Mouse (Mus musculus) myocyte (in vitro differentiated cells): ENCODE results near the gene Abhd11. TPM values are rescaled to one million over a fixed set of nuclear protein-coding genes. Genes with fewer than 3 reads are reported as not detected.
"Not testable (repeated sequence)": the region's sequence is repeated elsewhere in the genome, so short reads cannot be mapped to it uniquely, and the experiment has no call there.

Experiments used
- H3K27me3 ChIP-seq: one replicate; pipeline ENCODE4 v1.6.1; 2011; ENCODE audit not compliant: control insufficient read depth, insufficient read depth, insufficient read length
- H3K36me3 ChIP-seq: one replicate; pipeline ENCODE4 v1.6.1; 2011; ENCODE audit not compliant: control insufficient read depth, insufficient read depth
- H3K4me2 ChIP-seq: one replicate; pipeline ENCODE4 v1.6.1; 2011; ENCODE audit warnings: low read depth, control low read depth
- H3K4me3 ChIP-seq: one replicate; pipeline ENCODE4 v1.5.1; 2011; ENCODE audit warnings: mild to moderate bottlenecking, control low read depth, moderate library complexity
- H3K79me2 ChIP-seq: one replicate; pipeline ENCODE4 v1.6.1; 2011; ENCODE audit not compliant: control insufficient read depth, insufficient read depth
- H3ac ChIP-seq: one replicate; pipeline ENCODE4 v1.6.1; 2011; ENCODE audit not compliant: control insufficient read depth, insufficient read length
- CEBPB ChIP-seq: IDR thresholded peaks from 2 replicates; pipeline ENCODE4 v1.6.1; 2011; ENCODE audit warnings: mild to moderate bottlenecking, moderate library complexity; ENCODE audit not compliant: poor library complexity, insufficient read depth, severe bottlenecking
- MAX ChIP-seq: IDR thresholded peaks from one replicate; pipeline ENCODE4 v1.6.1; 2011; ENCODE audit warnings: low read depth, mild to moderate bottlenecking, control low read depth
- MYOD1 ChIP-seq, 3 experiments: IDR thresholded peaks; one replicate each; pipeline ENCODE4 v1.6.1; 2011; ENCODE audit warnings: control low read depth in 2 of 3, low read depth in 2 of 3, mild to moderate bottlenecking in 2 of 3, moderate library complexity in 1 of 3; ENCODE audit not compliant: insufficient read length in 2 of 3, control insufficient read depth in 1 of 3
- MYOG ChIP-seq, 3 experiments: IDR thresholded peaks; one replicate each; pipeline ENCODE4 v1.6.1; 2011; ENCODE audit warnings: control low read depth in 2 of 3, low read depth in 2 of 3, mild to moderate bottlenecking in 2 of 3; ENCODE audit not compliant: insufficient read length in 2 of 3, control insufficient read depth in 1 of 3, insufficient read depth in 1 of 3
- POLR2A ChIP-seq: IDR thresholded peaks from one replicate; pipeline ENCODE4 v1.6.1; 2011; ENCODE audit warnings: low read depth, mild to moderate bottlenecking, control low read depth, moderate library complexity; ENCODE audit not compliant: insufficient read length
- POLR2AphosphoS2 ChIP-seq: IDR thresholded peaks from one replicate; pipeline ENCODE4 v1.6.1; 2011; ENCODE audit warnings: low read depth, control low read depth; ENCODE audit not compliant: insufficient read length
- REST ChIP-seq: IDR thresholded peaks from one replicate; pipeline ENCODE4 v1.6.1; 2011; ENCODE audit warnings: mild to moderate bottlenecking, control low read depth, moderate library complexity; ENCODE audit not compliant: insufficient read depth, insufficient read length
- SRF ChIP-seq: IDR thresholded peaks from one replicate; pipeline ENCODE4 v1.6.1; 2011; ENCODE audit warnings: low read depth; ENCODE audit not compliant: control insufficient read depth, insufficient read length
- TCF12 ChIP-seq: IDR thresholded peaks from one replicate; pipeline ENCODE4 v1.6.1; 2011; ENCODE audit warnings: mild to moderate bottlenecking, control low read depth; ENCODE audit not compliant: poor library complexity, insufficient read depth, severe bottlenecking
- TCF3 ChIP-seq: IDR thresholded peaks from one replicate; pipeline ENCODE4 v1.6.1; 2011; ENCODE audit warnings: low read depth, control low read depth; ENCODE audit not compliant: insufficient read length
- USF1 ChIP-seq: IDR thresholded peaks from one replicate; pipeline ENCODE4 v1.6.1; 2011; ENCODE audit warnings: low read depth, mild to moderate bottlenecking, control low read depth, moderate library complexity
- polyA plus RNA-seq: library from polyadenylated mRNA; unstranded; fragments of >200 nt; fragmentation: generic; extraction: Trizol; gene quantifications from one replicate; pipeline ENCODE4 v1.2.1, GENCODE M21; 2012; ENCODE audit warnings: missing spikeins

The Abhd11 gene
- polyA plus RNA-seq, 1 experiment: 33.0 TPM

- no peak for TF ChIP-seq USF1
- no peak for TF ChIP-seq MYOG (IDR thresholded peaks at IDR 0.05; ENCODE audit: control insufficient read depth in 1 of 3, insufficient read depth in 1 of 3, insufficient read length in 2 of 3, low read depth in 2 of 3)
- Histone ChIP-seq H3K79me2 (no peaks in the 10 kb centered on the region), H3K4me2 (no peak overlapping the region), H3K4me3 (no peak overlapping the region), H3ac (no peak overlapping the region), H3K27me3 (no peaks in the 10 kb centered on the region), H3K36me3 (no peaks in the 10 kb centered on the region)
Observed at GRCm38 (mm10) chr5:135044575-135044974, 35.6 kb downstream of the Abhd11 start.

DNA sequence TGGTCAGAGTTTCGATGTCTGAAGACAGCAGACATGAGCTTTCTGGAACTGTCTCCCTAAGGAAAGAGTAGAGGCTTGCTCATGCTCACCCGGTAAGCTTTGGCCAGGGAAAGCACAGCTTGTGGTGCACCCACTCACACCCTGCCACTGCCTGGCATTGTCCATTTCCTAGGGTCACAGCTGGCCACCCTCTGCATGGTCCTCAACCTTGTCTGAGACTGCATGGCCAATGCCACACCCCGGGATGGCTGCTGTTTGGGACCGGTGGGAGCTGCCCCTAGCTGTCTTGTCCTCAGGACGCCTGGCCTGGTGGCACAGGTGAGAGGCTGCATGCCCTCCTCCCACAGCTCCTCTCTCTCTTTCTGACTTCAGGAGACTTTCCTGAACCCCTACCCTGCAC, 39.6 kb downstream of the Abhd11 start:
- H3K79me2 ChIP-seq: no peaks in the 10 kb centered on the region
- no peak overlapping the region for H3K4me3 ChIP-seq
- no peaks in the 10 kb centered on the region for H3K27me3 ChIP-seq
- H3K36me3 ChIP-seq: no peaks in the 10 kb centered on the region
- no peak overlapping the region for H3K4me2 ChIP-seq
- H3ac ChIP-seq: no peak overlapping the region
- TF ChIP-seq SRF: no peak
- no peak for TF ChIP-seq REST
- no peak for TF ChIP-seq TCF3
- TF ChIP-seq MYOD1 (IDR thresholded peaks at IDR 0.05; ENCODE audit: control insufficient read depth in 1 of 3, insufficient read length in 2 of 3, low read depth in 2 of 3): no peak
- no peak for TF ChIP-seq MAX
- no peak for TF ChIP-seq TCF12
- TF ChIP-seq POLR2AphosphoS2: no peak
- no peak for TF ChIP-seq MYOG (IDR thresholded peaks at IDR 0.05; ENCODE audit: control insufficient read depth in 1 of 3, insufficient read depth in 1 of 3, insufficient read length in 2 of 3, low read depth in 2 of 3)
- TF ChIP-seq USF1: no peak

DNA sequence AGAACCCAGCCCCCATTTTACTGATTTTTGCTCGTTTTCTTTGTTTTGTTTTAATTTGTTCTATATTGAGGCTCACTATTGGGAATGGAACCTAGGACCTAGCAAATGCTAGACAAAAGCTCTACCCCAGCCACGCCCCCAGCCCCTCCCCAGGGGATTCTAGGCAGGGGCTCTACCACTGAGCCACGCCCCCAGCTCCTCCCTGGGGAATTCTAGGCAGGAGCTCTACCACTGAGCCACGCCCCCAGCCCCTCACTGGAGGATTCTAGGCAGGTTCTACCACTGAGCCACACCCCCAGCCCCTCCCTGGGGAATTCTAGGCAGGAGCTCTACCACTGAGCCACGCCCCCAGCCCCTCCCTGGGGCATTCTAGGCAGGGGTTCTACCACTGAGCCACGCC, 40.3 kb downstream of the Abhd11 start:
- not testable (repeated sequence) for H3ac ChIP-seq, H3K27me3 ChIP-seq, H3K4me2 ChIP-seq, H3K79me2 ChIP-seq, H3K36me3 ChIP-seq, H3K4me3 ChIP-seq

- Histone ChIP-seq H3K4me3 (no peak overlapping the region), H3K4me2 (no peak overlapping the region), H3K27me3 (no peaks in the 10 kb centered on the region), H3K36me3 (peaks cover 4% of the 10 kb centered on the region), H3ac (no peak overlapping the region), H3K79me2 (no peaks in the 10 kb centered on the region)
- TF ChIP-seq USF1: no peak
- no peak for TF ChIP-seq MYOD1 (IDR thresholded peaks at IDR 0.05; ENCODE audit: control insufficient read depth in 1 of 3, insufficient read length in 2 of 3, low read depth in 2 of 3)
- TF ChIP-seq POLR2AphosphoS2: no peak
- no peak for TF ChIP-seq MYOG (IDR thresholded peaks at IDR 0.05; ENCODE audit: control insufficient read depth in 1 of 3, insufficient read depth in 1 of 3, insufficient read length in 2 of 3, low read depth in 2 of 3)
- no peak for TF ChIP-seq CEBPB
- no peak for TF ChIP-seq POLR2A
Observed at GRCm38 (mm10) chr5:135053356-135053755, 44.4 kb downstream of the Abhd11 start.

Other genes starting within 250 kb of the Abhd11 start
- not detected for gene Tmem270, start 102.4 kb upstream of the Abhd11 start, polyA plus RNA-seq
- not detected for gene Cldn13, start 93.6 kb upstream of the Abhd11 start, polyA plus RNA-seq
- gene Mettl27, start 76.8 kb upstream of the Abhd11 start, polyA plus RNA-seq: 9.1 TPM
- not detected for gene Cldn4, start 62.2 kb upstream of the Abhd11 start, polyA plus RNA-seq
- not detected for gene Cldn3, start 22.9 kb upstream of the Abhd11 start, polyA plus RNA-seq
- gene Stx1a, start 14.3 kb downstream of the Abhd11 start, polyA plus RNA-seq: 4.4 TPM
- gene Dnajc30, start 55.0 kb downstream of the Abhd11 start, polyA plus RNA-seq: 31.6 TPM
- 51.8 TPM for gene Bud23, start 55.8 kb downstream of the Abhd11 start, polyA plus RNA-seq
- 3.3 TPM for gene Vps37d, start 69.1 kb downstream of the Abhd11 start, polyA plus RNA-seq
- not detected for gene Mlxipl, start 80.7 kb downstream of the Abhd11 start, polyA plus RNA-seq
- 17.1 TPM for gene Tbl2, start 140.5 kb downstream of the Abhd11 start, polyA plus RNA-seq
- 37.3 TPM for gene Bcl7b, start 159.1 kb downstream of the Abhd11 start, polyA plus RNA-seq
- 22.1 TPM for gene Baz1b, start 178.1 kb downstream of the Abhd11 start, polyA plus RNA-seq
- gene Fzd9, start 242.1 kb downstream of the Abhd11 start, polyA plus RNA-seq: 6.5 TPM